Mouse (Mus musculus) embryonic fibroblast, embryonic 13.5 days (primary cell): Measurements from ENCODE around the gene Zfp541.

ENCODE experiments used
- CTCF ChIP-seq: IDR thresholded peaks from 2 replicates; pipeline ENCODE4 v1.5.1; 2011; ENCODE audit warnings: mild to moderate bottlenecking, control low read depth, low read length, moderate library complexity, borderline replicate concordance; ENCODE audit not compliant: insufficient read depth
- POLR2A ChIP-seq: IDR thresholded peaks from 2 replicates; pipeline ENCODE4 v1.6.1; 2011; ENCODE audit warnings: low read depth, mild to moderate bottlenecking, control low read depth, low read length, moderate library complexity

DNA sequence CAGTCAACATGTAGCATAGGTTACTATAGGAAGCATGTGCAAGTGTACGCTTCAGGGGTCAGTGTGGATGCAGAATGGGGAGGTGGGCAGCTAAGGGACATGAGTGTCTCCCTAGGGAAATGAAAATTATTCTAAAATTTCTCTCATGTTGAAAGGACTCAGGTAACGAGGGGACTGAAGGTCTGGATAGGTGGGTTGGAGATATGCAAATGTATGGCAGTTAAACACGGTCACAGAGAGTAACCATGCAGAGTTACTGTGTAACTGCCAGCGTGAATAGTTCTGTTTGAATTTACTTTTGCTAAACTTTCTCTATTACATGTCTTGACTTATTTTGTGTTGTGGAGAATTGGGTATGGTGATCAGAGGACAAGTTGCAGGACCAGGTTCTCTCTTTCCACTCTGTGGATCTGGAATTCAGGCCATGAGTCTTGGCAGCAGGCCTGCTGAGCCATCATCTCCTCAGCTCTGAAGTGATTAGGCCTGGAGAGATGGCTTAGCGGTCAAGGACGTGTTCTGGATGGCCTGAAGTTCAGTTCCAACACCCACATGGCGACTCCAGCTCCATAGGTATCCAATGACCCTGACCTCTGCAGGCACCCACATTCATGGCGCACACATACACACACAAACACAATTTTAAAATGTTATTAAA lies 47.0 kb upstream of the Zfp541 start:
- no peak for TF ChIP-seq CTCF
- TF ChIP-seq POLR2A = no peak
